Mouse (Mus musculus) bone marrow macrophage, adult 2 months (primary cell): Measurements from ENCODE around the gene Olfr851. TPM values are rescaled to one million over a fixed set of nuclear protein-coding genes. Genes with fewer than 3 reads are reported as not detected.

Experiments used
- H3K27ac ChIP-seq: 2 replicates; pipeline ENCODE4 v1.5.1; 2012; ENCODE audit warnings: low read depth, low read length; ENCODE audit not compliant: insufficient read depth
- H3K4me1 ChIP-seq: 2 replicates; pipeline ENCODE4 v1.6.1; 2012; ENCODE audit warnings: low read length; ENCODE audit not compliant: control insufficient read depth, insufficient read depth
- H3K4me3 ChIP-seq: 2 replicates; pipeline ENCODE4 v1.5.1; 2012; ENCODE audit warnings: mild to moderate bottlenecking, low read length, moderate library complexity; ENCODE audit not compliant: insufficient read depth
- CTCF ChIP-seq: IDR thresholded peaks from 2 replicates; pipeline ENCODE4 v1.5.1; 2012; ENCODE audit warnings: low read depth, mild to moderate bottlenecking, low read length, moderate library complexity
- POLR2A ChIP-seq: IDR thresholded peaks from 2 replicates; pipeline ENCODE4 v1.6.1; 2012; ENCODE audit warnings: mild to moderate bottlenecking, low read depth, low read length, borderline replicate concordance
- polyA plus RNA-seq: library from polyadenylated mRNA; stranded (reverse); fragments of >200 nt; gene quantifications from 2 replicates; pipeline ENCODE4 v1.2.4, GENCODE M21; 2012; ENCODE audit not compliant: missing spikeins, insufficient read depth, insufficient read length

Gene Olfr851
- polyA plus RNA-seq = not detected in 2 replicates

GRCm38 (mm10) chr9:19492995-19493394, at the start of gene Olfr851:
Gene Olfr851, plus strand, starts transcription at chr9:19493295.
- no peak for TF ChIP-seq POLR2A
- Histone ChIP-seq H3K4me1 (no peaks in the 10 kb centered on the region), H3K4me3 (no peak within 1 kb of the TSS), H3K27ac (no peak within 1 kb of the TSS)

DNA sequence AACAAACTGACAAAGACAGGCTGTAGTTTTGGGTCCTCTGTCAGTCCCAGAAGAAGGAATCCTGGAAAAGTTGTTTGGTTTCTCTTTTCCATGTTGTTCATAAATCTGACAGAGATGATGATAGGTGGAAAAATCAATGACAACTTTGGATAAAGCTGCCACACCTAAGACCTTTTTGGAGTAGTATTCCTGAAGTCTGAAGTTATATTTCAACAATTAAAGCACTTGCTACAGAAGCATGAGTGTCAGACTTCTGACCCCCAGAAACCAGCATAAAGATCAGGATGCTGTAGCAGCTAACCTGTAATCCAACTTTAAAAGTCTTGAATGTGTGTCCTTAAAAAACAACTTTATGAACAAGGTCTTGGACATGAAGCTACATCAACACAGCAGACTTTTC, 14.9 kb upstream of the Olfr851 start, which contains the start of gene Olfr850:
Gene Olfr850, minus strand, starts transcription at position 101 of the 400 bp plus-strand sequence.
- H3K4me1 ChIP-seq = no peaks in the 10 kb centered on the region
- no peak within 1 kb of the TSS for H3K4me3 ChIP-seq
- no peak within 1 kb of the TSS for H3K27ac ChIP-seq
- TF ChIP-seq CTCF = no peak
- no peak for TF ChIP-seq POLR2A

DNA sequence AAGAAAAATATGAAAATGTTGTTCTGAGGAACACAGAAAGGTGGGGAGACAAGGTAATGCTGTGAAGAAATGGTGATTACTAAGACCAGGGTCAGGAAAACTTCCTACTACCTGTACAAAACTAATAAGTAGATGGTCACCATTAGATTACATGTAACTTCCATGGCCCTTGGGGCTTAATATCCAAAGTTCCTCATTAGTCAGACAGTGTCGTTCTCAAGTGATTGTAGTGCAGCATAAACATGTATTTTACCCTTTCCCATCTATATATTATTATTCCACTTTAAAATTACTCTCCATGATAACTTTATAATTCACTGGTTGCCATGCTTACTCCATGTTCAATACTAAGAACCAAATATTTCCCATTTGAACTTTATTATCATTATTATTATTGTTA, 47.9 kb downstream of the Olfr851 start, which contains the start of gene Olfr853:
Gene Olfr853, minus strand, starts transcription at position 101 of the 400 bp plus-strand sequence.
- H3K4me3 ChIP-seq = no peak within 1 kb of the TSS
- no peak within 1 kb of the TSS for H3K27ac ChIP-seq
- H3K4me1 ChIP-seq = no peaks in the 10 kb centered on the region
- TF ChIP-seq CTCF = no peak
- TF ChIP-seq POLR2A = no peak

Other genes with a start within 250 kb of the Olfr851 start
- gene Olfr843, start 241.3 kb upstream of the Olfr851 start, polyA plus RNA-seq = not detected in 2 replicates
- not detected in 2 replicates for gene Olfr844, start 176.9 kb upstream of the Olfr851 start, polyA plus RNA-seq
- gene Olfr845, start 156.8 kb upstream of the Olfr851 start, polyA plus RNA-seq = not detected in 2 replicates
- not detected in 2 replicates for gene Olfr846, start 129.3 kb upstream of the Olfr851 start, polyA plus RNA-seq
- not detected in 2 replicates for gene Olfr847, start 114.6 kb upstream of the Olfr851 start, polyA plus RNA-seq
- gene Olfr849, start 53.0 kb upstream of the Olfr851 start, polyA plus RNA-seq = not detected in 2 replicates
- gene Olfr850, start 15.0 kb upstream of the Olfr851 start, polyA plus RNA-seq = not detected in 2 replicates
- gene Olfr853, start 47.8 kb downstream of the Olfr851 start, polyA plus RNA-seq = not detected in 2 replicates
- not detected in 2 replicates for gene Olfr854, start 74.1 kb downstream of the Olfr851 start, polyA plus RNA-seq
- not detected in 2 replicates for gene Olfr855, start 89.3 kb downstream of the Olfr851 start, polyA plus RNA-seq
- 15.8 and 17.4 TPM in 2 replicates for gene Zfp317, start 128.8 kb downstream of the Olfr851 start, polyA plus RNA-seq
- not detected in 2 replicates for gene Olfr857, start 216.1 kb downstream of the Olfr851 start, polyA plus RNA-seq